Mouse (Mus musculus): ENCODE measurements around the gene Iqcf6.

GRCm38 (mm10) chr9:106657592-106657991 lies 31.2 kb downstream of the Iqcf6 start:
- no peak for TF ChIP-seq CTCF (IDR thresholded peaks at IDR 0.05; ENCODE audit: low read depth)
- TF ChIP-seq EP300 (IDR thresholded peaks at IDR 0.05; ENCODE audit: low read depth): no peak
